Mouse (Mus musculus): Measurements from ENCODE around the gene P4ha2. TPM values are rescaled to one million over a fixed set of nuclear protein-coding genes. Genes with fewer than 3 reads are reported as not detected.

The P4ha2 gene
- 20.1 and 20.3 TPM in 2 replicates for polyA plus RNA-seq (2012; rRNA removed)

DNA sequence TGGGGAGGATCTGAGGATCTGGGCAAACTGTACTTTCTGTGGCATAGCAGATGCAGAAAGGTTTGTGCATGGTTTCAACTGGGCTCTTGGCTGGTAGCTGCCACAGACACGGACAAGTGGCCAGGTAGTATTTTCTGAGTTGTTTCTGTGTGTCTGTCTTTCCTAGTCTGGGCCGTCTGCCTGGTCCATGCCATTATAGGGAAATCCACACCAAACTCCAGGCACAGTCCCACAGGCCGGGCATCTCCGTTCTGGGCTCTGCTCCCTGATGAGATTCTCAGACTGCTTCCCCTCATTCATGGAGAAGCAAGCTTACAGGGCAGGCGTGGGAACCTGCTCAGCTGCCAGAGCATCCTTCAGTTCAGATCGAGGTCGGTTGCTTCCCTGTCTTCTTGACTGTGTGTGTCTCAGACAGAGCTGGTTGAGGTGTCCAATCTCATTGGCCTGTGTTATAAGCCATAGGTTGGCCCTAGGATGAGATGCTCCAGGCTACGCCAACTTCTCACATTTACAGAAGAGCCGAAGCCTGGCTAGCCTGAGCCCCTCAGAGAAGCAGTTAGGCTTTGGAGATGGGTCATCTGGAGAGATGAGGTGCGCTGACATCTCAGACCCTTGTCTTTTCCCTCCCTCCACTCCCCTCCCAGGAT lies at the start of gene P4ha2:
Gene P4ha2 (plus strand): TSS at position 51 of the 647 bp plus-strand sequence.

DNA sequence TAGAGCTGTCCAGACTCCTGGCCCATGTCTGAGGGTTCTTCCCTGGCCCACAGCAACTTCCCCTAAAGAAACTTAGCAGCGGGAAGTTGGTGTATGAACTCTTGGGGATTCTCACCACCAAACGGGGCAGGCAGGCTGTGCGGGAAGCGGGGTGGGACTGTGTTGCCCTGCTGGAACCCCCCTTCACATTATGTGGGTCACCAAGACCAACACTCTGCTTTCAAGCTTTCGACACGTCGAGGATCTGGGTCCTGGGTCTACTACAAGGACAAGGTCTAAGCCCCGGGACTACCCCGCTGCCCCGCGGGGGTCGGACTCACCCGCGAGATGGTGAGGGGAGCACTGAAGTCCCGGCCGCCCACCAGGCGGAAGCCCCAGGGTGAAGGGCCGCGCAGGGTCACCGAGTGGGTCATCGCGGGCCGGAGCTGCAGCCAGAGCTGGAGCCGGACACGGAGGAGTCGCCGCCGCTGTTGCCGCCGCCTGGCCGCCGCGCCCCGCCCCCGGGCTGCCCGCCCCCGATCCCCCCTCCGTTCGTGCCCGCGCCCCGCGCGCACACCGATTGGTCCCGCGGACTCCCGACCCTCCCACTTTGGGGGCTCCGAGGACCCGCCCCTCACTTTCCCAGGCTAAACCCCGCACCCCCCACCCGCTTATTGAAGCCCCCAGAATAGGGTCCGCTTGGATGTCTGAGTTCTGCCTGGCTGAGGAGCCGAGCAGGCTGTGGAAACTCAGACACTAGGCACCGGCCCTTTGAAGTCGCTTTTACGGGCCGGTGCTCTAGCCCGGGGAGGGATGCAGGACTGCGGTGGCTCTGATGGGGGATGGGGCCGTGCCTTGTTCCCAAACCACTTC lies 31.1 kb upstream of the P4ha2 start, which contains the start of gene Pdlim4:
Gene Pdlim4 (minus strand): TSS at position 495 of the 852 bp plus-strand sequence.

Other genes with a start within 250 kb of the P4ha2 start
- gene Gm12216, start 240.8 kb upstream of the P4ha2 start, polyA plus RNA-seq (2012; rRNA removed) = 0.26 and 0.76 TPM in 2 replicates
- gene Slc22a5, start 208.4 kb upstream of the P4ha2 start, polyA plus RNA-seq (2012; rRNA removed) = 17.6 and 19.4 TPM in 2 replicates
- 4.8 and 5.2 TPM in 2 replicates for gene Slc22a21, start 119.8 kb upstream of the P4ha2 start, polyA plus RNA-seq (2012; rRNA removed)
- gene Slc22a4, start 72.0 kb upstream of the P4ha2 start, polyA plus RNA-seq (2012; rRNA removed) = 5.7 and 6.3 TPM in 2 replicates
- gene Pdlim4, start 31.1 kb upstream of the P4ha2 start, polyA plus RNA-seq (2012; rRNA removed) = 31.9 and 32.9 TPM in 2 replicates
- gene Csf2, start 149.6 kb downstream of the P4ha2 start, polyA plus RNA-seq (2012; rRNA removed) = not detected in 2 replicates
- gene Il3, start 167.2 kb downstream of the P4ha2 start, polyA plus RNA-seq (2012; rRNA removed) = not detected in 2 replicates
- 59.0 and 62.9 TPM in 2 replicates for gene Acsl6, start 203.7 kb downstream of the P4ha2 start, polyA plus RNA-seq (2012; rRNA removed)